Mouse (Mus musculus) retina, embryonic 14.5 days (tissue): ENCODE results near the gene Cdk11b.
"Not testable (repeated sequence)": the region's sequence is repeated elsewhere in the genome, so short reads cannot be mapped to it uniquely, and the experiment has no call there.

Source experiments
- DNase-seq: peaks from one replicate; pipeline ENCODE4 v3.0.0-alpha.2; 2015; ENCODE audit warnings: low spot score

Cdk11b gene

GRCm38 (mm10) chr4:155606825-155607224 is 17.8 kb upstream of the Cdk11b start:
- no peak for DNase-seq

- DNase-seq = no peak
Observed at GRCm38 (mm10) chr4:155611860-155612259, 12.8 kb upstream of the Cdk11b start.

DNA sequence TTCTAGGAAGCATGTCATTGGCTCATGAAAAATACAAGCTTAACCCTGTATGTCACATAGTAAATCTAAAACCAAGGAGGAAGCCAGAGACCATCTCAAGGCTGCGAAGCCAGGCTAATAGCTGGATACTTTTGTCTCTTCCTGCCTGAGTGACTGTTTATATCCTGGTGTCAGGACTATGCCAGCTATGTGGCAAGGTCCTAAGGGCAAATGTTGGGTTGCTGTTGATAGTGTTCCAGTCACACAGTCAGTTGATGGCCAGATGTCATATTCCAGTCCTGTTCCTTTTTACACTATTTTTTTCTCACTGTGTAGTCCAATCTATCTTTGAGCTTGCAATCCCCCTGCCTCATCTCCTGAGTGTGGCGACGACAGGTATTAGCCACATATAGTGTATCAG is 11.4 kb upstream of the Cdk11b start:
- DNase-seq = no peak

DNA sequence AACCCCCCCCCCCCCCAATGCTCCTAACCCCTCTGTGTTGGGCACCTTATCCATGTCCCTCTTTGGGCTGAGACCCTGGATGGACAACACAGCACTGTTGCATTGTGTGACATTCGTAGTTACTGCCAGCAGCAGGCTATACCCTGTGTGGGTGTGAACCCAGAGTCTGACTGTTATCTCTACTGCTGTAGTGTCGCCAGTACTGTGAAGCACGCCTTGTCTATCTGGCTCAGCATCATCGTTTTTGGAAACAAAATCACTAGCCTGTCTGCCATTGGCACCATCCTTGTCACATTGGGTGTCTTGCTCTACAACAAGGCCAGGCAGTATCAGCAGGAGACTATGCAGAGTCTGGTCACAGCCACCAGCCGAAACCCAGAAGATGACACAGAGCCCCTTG is 6.3 kb upstream of the Cdk11b start:
- DNase-seq = no peak

GRCm38 (mm10) chr4:155630267-155630666 is 5.6 kb downstream of the Cdk11b start:
- DNase-seq = no peak

DNA sequence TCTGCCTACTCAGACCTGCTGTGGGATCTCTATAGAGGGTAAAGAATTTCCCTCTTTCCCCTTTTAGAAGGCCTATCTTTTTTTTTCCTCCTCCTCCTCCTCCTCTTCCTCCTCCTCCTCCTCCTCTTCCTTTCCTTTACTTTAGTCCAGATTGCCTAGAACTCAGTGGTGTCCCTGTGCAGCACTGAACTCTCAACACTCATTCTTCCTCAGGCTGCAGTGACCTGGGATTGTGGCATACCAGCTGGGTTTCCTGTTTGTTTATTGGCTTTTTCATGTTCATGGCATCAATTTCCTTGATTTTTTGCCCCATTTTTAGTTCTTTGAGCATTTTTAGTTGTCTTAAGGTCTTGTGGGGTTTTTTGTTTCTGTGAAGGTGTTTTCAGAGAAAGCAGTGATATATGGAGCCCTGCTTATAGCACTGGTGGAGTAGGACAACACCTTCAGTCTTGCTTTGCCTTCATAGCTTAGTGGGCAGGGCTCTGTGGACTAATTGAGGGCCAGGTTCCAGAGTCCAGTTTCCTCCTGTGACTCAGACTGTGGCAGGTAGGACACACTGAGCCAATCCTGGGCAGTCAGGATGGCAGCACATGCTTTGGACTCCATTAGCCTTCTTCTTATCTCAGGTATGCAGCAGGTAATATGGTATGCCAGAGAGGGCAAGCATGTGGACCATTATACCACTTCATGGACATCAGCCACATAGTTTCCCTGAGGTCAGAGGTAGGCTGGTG is 11.3 kb downstream of the Cdk11b start:
- DNase-seq = no peak

GRCm38 (mm10) chr4:155643531-155643930 is 18.9 kb downstream of the Cdk11b start:
- DNase-seq = no peak

DNA sequence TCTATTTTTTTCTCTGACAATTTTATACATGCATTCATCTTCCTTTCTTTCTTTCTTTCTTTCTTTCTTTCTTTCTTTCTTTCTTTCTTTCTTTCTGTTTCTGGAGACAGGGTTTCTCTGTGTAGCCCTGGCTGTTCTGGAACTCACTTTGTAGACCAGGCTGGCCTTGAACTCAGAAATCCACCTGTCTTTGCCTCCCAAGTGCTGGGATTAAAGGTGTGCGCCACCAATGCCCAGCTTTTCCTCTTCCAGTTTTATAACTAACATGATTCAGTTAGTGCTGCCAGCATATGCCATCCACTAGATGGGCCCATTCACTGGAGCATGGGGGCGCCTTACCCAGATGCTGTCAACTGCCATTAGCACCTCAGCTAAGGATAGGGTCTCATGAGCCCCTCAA is 20.7 kb downstream of the Cdk11b start, which contains the start of gene Gm10563:
Gene Gm10563, minus strand, starts transcription at position 101 of the 400 bp plus-strand sequence.
- DNase-seq = not testable (repeated sequence)

DNA sequence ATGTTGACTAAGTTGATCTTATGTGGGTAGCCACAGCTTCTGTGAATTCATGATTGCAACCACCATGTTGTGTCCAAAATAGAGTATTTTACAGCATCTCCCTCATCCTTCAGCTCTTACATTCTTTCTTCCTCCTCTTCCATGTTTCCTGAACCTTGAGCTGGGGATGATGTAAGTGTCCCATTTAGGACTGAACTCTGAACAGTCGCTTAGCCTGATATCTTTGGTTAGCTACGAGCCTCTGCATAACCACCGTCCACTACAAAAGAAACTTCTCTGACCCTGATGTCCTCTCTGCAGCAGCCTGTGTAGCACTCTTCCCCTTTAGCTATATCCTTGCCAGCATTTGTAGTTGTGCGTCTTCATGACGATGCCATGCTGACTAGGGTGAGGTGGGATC is 21.1 kb downstream of the Cdk11b start:
- DNase-seq = no peak

DNA sequence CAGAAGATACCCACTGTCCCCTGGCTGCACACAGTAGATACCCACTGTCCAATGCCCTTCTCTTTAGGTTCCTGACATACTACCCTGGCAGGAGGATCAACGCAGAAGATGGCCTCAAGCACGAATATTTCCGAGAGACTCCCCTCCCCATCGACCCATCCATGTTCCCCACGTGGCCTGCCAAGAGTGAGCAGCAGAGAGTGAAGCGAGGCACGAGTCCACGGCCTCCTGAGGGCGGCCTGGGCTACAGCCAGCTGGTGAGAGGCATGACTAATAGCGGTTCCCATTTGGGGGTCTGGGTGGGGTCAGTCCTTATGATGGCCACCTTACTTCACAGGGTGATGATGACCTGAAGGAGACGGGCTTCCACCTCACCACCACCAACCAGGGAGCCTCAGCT is 24.7 kb downstream of the Cdk11b start:
- no peak for DNase-seq

DNA sequence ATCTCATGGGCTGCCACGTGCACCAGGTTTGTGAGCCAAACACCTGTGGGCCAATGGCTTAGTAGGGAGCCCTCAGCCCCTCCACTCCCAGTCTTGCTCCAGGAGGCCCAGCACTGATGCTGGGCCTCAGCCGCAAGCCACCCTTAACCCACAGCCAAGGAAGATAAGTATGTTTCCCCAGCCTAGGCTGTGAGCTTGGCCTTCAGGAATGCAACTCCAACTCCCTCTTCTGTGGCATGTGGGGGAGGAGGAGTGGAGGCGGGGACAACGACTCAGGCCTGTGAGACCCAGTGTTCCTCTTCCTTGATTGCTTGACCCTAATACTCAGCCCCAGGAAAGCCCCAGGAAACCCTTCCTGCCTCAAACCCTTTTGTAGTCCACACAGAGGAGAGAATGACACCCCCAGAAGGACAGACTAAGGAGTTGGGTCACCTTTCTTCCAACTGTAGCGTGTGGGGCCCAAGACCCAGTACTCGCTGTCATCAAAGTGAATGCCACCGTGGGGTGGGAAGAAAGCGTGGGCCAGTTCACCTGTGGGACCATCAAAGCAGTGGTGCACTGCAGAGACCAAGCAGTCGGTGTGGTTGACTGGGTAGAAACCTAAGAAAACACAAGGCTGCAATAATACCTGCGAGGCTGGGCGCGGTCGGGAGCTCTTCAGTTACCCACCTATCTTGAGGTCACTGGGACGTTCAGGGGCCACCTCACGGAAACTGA is 27.1 kb downstream of the Cdk11b start:
- no peak for DNase-seq

GRCm38 (mm10) chr4:155652283-155653085 is 27.8 kb downstream of the Cdk11b start:
- no peak for DNase-seq

DNA sequence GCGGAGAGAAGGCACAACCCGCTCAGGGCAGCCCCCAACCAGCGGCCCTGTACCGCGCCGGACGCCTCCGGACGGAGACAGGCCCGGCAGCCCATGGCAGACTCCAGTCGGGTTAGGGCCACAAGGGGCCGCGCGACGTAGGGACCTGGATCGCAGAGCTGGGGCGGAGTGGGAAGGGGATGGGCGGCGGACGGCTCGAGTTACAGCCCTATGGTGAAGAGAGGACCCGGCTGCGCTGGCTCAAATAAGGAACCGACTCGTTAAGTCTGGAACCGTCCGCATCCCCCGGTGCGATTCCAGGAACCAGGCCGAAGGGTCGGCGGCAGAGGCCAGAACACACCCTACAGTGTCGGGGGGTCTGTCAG is 28.4 kb downstream of the Cdk11b start, which contains the start of gene Mmp23:
Gene Mmp23, minus strand, starts transcription at position 299 of the 365 bp plus-strand sequence.
- DNase-seq = peak; percentile 61

DNA sequence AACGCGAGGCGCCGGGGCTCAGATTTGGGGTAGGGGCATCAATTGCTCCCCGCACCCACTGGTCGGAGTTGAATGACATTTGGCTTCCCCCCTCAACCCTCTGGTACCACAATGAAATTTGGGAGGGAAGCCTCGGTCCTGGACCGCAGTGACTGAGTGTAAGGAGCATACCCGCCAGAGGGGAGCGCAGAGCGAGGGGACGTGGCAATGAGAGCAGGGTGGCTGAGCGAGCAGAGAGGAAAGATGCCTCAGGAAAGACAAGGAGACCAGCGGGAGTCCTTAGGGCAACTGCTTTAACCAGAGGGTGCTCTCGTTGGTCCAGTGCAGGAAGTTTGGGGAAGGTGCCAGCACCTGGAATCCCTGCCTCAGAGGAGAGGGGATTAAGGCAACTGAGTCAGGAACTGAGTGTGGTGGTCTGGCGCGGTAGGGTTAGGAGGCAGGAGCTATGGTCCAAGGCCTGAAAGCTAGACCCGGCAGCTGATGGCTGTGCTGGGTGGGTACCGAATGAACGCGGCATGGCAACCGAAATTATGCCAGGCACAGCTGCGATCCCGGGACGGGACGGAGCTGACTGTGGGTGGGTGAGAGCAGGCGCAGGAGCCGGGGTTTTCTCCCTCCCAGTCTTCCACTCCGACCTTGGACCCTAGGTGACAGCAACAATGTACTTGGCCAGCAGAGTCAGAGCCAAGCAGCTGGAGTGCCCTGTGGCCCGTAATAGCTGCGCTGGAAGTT is 29.0 kb downstream of the Cdk11b start:
- DNase-seq = peak; percentile 41

- no peak for DNase-seq
Observed at GRCm38 (mm10) chr4:155654183-155654455, 29.5 kb downstream of the Cdk11b start.

DNA sequence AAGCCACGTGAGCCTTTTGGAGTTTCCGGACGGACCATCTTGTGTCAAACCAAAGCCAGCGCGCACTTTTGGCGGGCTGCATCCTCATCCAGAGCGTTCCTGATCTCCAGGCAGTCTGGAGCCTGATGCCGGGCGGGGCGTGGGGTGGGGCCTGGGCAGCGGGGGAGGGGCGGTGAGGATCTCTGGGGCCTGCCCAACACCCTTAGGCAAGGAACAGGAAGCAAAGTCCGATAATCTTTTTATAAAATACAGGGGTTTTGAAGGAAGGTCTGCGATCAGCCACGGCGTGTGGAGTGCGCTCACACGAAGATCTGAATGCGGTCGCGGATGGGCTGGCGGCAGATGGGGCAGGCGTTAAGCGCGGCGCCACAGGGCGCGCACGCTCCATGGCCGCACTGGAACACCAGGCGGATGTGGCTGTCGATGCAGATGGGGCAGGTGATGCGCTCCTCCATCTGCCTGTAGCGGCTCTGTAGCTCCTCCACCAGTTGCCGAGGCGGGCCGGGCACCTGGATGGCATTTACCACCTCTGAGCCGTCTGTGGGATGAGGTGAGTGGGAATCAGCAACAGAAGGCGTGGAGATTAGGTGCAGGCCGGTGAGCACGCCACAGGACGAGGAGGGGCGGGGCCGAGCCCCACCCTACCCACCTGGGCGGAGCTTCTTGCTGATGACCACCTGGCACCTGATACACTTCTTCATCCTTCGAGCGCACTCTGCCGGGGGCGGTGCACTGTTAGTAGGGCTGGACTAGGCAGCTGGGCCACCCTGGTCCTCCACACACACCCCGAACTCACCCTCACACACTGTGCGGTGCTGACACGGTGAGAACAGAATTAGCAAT is 30.0 kb downstream of the Cdk11b start:
- peak; percentile 57 for DNase-seq

DNA sequence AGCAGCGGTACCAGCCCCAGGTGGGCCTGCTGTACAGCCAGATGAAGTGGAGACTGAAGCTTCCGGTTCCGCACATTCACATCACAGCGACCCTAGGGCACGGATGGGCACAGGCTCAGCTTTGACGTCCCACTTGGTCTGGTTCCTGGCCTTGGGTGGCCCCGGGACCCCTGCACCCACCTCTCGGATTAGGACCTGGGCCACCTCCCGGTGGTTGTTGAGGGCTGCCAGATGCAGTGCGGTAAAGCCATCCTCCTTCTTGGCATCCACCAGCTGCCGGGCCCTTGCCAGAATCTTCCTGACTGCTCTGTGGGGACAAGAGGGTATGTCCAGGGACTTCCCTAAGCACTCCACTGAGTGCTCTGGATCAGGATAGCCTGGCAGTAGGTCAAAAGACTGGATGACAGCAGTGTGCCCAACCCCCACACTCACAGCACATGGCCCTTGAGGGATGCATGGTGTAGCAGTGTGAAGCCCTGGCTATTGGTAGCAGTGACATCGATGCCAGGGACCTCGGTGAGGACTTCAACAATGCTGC is 31.6 kb downstream of the Cdk11b start:
- DNase-seq = no peak

DNA sequence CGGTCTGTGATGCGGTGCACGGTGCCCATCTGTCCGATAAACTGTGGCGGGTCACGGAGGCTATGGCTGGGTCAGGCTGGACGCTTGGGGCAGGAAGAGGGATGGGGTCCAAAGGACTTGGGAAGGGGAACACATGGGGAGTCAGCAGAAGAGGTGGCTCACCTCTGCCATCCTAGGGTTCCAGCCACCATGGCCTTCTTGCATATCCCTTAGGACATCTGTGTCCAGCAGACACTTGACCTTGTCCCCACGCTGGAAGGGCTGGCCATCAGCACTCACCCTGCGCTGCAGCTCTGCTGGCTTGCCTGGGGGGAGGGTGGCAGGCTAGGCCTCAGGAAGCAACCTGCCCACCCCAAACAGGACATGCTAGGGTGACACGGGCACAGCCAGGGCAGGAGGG is 34.3 kb downstream of the Cdk11b start:
- DNase-seq = no peak

- no peak for DNase-seq
Observed at GRCm38 (mm10) chr4:155660641-155661040, 36.0 kb downstream of the Cdk11b start.

DNA sequence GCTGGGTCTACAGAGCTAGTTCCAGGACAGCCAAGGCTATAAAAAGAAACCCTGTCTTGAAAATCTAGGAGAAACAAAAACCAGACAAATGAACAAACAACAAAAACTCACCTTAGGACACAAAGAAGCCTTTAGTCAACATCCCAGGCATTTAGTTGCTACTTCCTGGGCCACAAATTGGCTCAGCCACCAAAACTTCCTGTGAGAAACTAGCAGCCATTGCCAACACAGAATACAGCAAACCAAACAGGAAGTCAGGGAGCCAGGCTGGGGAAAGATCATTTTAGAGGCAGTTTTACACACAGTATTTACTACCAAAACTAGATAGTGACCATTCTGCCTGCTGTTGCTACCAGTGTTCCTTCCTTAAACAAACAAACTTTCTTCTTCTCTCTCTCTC is 42.2 kb downstream of the Cdk11b start:
- DNase-seq = no peak
